Mouse (Mus musculus): ENCODE data around the gene Tmc2.

DNA sequence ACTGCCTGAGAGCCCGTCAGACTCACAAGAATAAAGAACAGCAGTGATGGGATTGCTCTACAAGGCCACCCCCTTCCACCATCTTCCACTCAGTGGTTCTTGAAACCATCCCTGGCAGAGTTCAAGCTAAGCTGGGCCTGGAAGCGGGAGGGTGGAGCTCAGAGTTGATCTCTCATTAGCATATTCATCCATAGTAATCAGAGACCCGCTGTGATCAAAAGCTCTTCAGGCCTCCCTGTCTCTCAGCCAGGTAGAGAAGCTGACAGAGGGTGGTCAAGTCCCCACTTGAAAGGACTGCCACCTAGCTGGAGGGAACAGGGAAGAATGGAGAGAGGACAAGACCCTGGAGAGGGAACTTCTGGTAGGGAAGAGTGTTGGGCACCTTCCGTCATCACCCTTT, 108.0 kb downstream of the Tmc2 start:
- no peak for TF ChIP-seq POLR2A (IDR thresholded peaks at IDR 0.05; ENCODE audit: borderline replicate concordance, insufficient read depth, low read length)
- no peak for TF ChIP-seq CTCF (IDR thresholded peaks at IDR 0.05; ENCODE audit: borderline replicate concordance, insufficient read depth, low read depth, low read length)

All from cerebellum, adult 2 months (tissue).